Mouse (Mus musculus) lung, adult 18-20 months (tissue): ENCODE results near the gene Duoxa1.
"Not testable (repeated sequence)": the region's sequence is repeated elsewhere in the genome, so short reads cannot be mapped to it uniquely, and the experiment has no call there.

Experiments
- DNase-seq, 2 experiments: peaks; one replicate each; pipeline ENCODE4 v3.0.0; 2022; ENCODE audit warnings: mixed read lengths in 2 of 2

Gene Duoxa1

DNA sequence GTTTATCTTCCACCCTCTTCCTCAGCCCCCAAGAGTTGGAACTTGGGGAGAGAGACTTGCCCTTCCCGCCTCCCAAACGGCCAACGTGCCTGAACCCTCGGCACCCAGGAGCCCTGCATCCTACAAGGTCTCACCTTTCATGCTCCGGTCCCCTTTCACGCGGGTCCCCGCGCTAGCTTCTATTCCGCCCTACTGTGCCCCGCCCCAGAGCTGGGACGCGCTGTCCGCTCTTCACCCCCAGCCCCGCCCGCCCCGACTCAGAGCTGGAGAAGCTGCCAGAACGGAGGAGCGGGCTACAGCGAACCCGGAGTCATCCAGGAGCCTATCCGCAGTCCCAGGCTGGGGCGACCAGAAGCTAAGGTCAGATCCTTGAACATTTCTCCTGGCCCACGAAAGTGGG, at the start of gene Duoxa1:
Gene Duoxa1 (minus strand): TSS at position 195 of the 400 bp plus-strand sequence.
- DNase-seq: no peak

DNA sequence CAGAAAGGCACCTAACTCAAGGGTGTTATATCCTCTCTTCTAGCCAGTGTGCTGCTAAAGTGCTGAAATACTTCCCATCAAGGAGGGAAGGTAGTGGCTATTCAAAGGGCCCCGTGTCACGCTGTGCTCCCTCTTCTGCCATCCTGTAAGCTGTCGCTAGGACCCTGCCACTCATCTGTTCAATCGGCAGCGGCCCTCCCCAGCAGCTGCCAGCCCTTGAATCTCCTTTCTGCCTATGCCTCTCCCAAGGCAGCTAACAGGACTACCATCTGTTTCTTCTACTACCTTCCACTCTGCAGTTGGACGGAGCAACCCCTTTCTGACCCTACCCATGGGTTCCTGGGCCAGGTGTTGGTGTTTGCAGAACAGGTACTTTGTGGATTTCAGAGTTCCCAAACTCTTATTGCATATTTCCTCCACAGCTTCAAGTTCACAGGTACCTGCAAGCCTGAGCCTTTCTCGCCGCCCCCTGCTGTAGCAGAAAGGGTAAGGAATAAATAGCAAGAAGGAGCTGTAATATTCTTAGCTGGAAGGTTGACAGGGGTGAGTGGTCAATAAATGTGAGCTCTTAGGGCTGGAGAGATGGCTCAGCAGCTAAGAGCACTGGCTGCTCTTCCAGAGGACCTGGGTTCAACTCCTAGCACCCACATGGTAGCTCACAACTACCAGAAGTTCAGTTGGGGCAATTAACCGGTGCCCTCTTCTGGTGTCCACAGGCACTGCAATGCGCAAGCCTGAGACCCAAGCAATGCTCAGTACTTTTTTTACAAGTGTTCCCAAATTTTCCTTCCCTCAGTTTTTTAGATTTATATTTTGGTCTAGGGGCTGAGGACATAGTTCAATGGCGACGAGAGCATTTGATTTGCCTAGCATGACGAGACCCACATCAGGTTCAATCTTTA, 49.3 kb upstream of the Duoxa1 start:
- DNase-seq: no peak

DNA sequence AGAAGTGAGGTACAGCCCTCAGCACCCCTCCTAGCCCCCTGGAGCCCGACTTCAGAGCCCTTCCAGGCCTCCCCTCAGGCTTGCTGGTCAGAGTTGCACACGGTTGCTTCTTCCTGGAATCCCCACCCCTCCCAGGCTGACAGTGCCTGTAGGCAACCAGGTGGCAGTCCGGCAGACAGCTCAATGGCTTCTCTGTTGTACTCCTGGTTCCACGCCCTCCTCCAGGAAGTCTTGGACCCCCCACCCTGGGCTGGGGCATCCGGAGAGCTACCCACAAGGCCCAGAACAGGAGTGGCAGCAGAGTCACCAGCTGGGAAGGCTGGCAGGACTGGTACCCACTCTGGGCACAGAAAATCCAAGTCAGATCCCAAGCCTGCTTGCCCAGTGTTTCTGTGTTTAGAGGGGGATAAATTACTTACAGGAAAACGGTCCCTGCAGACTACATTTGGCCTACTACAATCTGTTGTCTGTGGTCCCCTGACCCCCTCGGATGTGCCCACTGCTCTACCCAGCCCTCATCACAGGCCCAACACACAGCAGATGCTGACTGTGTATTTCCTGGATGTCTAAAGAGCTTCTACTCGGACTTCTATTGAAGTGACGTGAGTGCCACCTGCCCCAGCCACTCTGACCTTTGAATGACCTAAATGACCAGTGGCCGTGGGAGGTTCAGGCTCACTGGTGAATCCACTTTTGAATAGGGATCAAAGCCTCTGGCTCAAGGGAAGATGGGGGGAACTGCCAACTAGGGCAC, 48.5 kb upstream of the Duoxa1 start:
- DNase-seq: no peak

DNA sequence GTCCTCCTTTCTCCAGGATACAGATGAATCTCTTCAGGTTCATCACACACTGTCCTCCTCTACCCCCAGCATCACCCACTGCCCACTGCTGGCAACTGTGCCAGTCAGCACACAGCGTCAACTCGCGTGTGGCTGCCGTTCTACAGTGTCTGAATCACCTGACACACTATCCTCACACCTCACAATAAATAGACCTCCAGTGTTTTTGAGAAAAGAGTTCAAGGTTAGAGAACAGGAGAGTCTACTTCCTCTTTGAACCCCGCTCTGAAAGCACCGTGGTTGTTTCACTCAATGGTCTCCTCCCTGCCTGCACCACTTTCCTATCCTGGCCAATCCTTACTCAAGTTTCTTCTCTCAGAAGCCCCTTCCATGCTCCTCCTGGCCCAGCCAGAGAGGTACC, 47.7 kb upstream of the Duoxa1 start:
- DNase-seq: no peak

DNA sequence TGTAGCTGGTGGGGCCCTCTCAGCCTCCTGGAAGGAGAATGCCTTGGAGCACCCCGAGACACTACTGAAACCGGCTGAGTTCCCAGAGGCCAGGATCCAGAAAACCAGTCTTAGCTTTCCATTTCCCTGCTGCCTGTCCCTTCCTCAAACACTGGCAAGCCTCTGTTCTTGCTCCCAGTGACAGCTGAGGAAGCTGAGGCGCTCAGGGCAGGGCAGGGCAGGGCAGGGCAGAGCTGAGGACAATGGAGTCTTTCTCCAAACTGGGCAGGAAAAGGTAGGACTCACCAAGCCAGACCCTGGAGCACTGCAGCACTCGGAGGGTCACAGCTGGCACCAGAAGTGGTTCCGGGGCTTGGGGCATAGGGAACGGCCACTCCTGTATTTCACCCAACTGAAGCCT, 46.8 kb upstream of the Duoxa1 start:
- no peak for DNase-seq

DNA sequence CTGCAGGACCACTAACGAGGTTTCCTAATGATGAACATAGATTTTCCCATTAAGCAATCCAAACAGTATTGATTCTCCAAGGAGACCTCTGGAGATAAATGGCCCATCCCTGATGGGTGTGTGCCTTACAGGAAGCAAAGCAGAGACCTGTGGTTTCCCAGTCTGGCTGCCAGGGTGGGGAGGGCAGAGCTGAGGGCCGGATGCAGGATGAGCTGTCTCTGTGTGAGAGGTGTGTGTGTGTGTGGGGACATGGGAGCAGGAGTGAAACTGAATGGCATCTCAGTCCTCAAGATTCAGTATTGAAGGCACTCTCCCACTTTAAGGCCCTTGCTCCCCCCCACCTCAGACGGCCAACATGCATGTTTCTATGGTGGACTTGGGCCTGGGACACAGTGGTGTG, 42.7 kb upstream of the Duoxa1 start:
- DNase-seq: no peak

DNA sequence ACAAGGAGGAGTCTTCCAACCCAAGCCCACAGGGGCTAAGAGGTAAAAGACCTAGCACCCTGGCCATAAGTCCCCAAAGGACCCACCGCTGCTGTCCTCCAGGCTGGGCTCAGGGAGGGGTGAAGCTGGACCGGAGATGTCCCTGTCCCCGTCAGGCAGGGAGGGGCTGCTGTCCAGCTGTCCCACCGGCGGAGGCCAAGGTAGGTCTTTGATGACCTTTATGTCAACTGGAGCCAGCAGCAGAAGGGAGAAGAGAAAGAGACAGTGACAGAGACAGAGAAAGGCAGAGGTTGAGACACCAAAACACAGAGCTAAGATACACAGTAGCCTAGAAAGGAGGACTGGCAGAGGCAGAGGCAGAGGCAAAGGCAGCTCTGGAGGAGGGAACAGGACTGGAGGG, 41.9 kb upstream of the Duoxa1 start:
- no peak for DNase-seq

DNA sequence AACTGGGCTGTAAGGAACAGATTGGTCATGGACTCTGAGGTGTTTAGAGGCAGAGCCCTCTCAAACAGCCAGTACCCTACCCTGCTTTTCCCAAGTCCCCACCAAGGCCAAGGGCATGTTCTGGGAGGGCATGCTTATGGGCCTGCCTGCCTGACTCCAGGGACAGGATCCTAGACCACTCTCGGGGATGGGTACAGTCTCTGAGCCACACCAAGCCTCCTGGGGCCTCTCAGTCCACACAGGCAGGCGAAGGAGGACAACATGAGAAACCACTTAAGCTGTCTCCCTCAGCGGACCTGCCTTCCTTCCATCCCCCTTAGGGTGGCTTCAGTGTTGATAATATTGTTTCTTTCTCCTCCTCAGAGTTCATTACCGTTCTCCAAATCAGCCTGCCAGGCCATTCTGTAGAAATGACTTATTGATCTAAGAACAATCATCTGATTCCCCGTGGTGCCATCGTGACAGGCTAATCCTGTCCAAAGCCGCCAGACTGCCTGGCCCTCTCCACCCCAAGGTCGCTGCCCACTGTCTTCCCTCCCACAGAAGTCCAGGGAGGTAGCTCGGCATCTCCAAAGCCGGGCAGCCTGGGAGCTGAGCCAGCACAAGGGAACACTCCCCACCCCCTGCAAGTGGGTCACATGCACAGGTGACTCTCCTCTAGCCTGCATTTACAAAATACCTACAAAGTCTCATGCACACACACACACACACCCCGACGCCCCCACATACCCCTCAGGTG, 40.8 kb upstream of the Duoxa1 start:
- DNase-seq: no peak

DNA sequence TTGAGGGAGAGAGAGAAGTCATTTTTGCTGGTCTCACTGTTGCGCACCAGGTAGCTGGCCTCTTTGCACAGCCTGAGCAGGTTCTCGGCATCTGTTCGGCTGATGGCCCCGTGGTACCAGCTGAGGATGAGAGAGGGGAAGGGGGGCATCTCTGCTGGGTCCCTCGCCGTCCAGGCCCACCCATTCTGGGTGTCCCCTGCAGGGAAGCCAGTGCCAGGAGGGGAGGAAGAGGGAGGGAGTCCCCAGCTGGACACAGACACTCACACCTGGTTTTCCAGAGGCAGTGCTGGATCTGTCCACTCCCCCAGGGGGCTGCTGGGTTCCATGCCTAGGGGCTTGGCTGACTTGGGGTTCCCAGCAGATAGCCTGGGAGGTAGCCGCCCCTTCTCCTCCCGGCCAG, 40.2 kb upstream of the Duoxa1 start:
- DNase-seq: no peak

DNA sequence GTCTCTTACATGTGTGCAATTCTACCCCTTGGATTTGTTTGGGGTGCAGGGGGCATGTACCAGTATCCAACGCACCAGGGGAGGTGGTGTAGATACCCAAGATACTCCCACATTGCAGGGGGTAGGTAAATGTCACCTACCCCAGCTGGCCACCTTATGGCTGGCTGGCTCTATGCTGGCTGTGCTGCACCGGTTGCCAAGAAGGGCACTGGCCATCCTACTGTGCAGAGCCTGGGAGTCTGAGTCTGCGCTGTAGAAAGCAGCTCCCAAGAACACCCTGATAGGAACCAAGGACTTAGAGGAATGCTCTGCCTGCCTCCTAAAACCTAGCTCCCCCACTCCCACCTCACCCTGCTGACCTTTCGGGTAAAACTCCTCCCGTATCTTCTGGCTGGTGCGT, 39.5 kb upstream of the Duoxa1 start:
- DNase-seq: no peak

DNA sequence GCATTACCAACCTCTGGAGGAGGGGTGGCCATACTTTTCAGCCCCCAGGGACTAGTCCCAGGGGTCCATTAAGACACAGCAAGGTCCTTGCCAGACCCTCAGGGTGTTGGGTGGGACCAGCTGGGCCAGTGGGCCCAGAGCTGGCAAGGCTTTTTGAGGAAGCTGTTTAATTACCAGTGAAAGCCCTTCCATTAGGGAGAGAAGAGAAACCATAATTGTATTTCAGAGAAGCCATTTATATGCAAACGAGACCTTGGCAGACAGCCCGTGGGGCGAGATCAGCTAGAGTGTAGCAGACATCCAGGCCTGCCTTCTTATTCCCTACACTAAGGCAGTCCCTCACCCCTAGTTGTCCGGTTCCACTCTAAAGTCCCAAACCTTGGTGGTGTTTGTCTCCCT, 38.4 kb upstream of the Duoxa1 start:
- DNase-seq: no peak

DNA sequence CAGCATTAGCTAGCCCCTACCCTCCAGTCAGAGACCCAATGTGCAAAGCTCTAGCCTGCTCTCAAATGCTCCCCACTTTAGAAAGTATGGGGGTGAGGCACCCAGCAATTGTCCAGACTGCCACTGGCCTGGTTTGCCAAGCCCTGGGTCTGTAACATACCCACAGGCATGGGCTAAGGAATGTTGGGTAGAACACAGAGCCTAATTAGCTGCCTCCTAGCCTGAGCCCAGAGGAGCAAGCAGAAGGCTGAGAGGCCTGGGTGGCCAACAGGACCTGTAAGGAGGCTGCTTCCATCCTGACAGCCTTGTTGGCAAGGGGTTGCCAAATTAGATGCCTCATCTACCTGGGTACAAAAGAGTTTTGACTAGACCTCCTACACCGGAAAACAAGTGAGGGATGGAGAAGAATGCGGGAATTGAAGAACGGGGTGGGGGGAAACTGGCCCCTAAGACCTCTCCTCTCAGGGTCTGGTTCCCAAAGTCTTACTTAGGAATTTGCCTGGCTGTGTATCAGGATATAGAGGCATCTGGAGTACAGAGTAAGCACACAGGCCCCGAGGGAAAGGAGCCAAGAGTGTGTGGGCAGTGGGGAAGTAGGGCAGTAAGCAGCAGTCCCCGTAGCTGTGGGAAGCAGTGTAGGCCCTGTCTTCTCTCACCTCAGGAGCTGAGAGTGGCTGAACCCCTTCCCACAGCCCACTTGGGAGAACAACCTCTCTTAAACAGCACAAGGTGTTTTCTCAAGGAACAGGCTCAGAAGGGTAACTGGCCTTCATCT, 37.8 kb upstream of the Duoxa1 start:
- no peak for DNase-seq

DNA sequence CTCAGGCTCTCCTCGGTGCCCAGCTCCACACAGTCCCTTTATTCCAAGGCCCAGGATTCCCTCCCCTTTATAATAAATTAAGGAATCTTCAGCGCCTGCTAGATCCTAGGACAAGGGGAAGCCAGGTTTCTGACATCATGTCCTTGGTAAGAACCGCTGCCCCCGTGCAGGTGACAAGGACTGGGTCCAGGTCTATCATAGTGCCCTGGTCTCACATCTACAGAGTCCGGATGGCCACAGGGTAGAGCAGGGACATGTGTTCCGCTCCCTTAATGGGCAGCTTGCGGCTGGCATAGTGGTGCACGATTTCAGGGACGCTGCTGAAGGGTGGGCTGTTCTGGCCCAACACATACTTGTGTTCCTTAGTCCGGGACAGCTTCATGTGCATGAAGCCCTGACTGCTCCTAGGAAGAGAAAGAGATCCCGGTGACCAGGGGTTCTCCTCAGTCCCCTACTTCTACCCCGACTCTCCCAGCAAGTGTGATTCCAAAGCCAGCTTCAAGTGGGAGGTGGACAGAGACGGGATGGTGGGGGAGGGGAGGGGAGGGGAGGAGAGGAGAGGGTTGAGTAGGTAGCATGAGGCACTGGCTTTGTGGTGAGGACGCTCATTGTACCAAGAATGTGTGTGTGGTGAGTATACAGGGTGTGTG, 35.7 kb upstream of the Duoxa1 start:
- no peak for DNase-seq

DNA sequence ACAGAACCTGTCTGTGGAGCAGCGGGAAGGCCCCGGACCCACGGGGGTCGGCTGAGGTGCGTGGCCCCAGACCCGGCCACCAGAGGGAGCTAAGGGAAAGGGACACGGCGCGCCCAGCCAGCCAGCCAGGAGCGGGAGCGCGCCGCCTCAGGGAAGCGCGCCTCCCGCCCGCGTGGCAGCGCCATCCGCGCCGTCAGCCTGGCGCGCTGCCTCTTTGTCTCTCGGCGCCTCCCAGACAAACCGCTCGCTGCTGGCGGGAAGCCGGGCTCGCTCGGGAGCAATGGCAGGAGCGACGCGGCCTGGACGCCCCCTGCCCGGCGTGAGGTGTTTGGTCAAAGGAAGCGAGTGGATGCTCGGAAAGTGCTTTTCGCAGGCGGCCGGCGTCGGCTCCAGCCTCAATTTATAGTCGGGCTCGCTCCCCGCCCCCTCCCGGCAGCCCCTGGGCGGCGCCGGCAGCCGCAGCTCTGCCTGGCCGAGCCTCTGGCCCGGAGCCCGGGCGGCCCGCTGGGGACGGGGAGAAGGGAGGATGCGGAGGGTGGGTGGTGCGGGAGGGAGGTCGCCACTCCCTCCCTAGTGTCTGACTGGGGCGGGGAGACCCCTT, 35.1 kb upstream of the Duoxa1 start:
- DNase-seq: peak; percentile 82 to 86

DNA sequence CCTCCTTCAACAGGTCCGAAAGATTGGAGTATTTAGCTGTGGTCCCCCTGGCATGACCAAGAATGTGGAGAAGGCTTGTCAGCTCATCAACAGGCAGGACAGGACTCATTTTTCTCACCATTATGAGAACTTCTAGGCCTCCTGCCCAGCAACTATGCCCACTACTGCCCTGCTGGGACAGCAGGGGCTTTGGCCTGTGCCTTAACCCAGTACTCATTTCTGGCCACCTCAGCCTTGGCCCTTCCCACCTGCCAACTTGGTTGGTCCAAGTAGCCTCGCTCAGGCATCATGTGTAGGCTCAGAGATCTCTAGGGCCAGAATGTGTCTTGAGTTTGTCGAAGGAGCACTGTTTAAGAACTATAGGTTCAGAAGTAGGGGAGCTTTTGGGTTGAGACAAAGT, 33.7 kb upstream of the Duoxa1 start:
- DNase-seq: no peak

DNA sequence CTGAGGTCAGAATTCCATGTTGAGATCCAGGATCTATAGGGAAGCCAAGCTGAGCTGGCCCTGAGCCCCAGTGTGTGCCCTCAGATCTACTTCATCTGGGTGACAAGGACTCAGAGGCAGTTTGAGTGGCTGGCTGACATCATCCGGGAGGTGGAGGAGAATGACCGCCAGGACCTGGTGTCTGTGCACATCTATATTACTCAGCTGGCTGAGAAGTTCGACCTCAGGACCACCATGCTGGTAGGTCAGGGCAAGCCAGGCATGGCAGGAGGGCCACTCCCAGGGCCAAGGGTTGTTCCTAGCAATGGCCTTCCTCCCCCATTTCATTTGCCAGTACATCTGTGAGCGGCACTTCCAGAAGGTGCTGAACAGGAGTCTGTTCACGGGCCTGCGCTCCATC, 32.6 kb upstream of the Duoxa1 start:
- not testable (repeated sequence) for DNase-seq

DNA sequence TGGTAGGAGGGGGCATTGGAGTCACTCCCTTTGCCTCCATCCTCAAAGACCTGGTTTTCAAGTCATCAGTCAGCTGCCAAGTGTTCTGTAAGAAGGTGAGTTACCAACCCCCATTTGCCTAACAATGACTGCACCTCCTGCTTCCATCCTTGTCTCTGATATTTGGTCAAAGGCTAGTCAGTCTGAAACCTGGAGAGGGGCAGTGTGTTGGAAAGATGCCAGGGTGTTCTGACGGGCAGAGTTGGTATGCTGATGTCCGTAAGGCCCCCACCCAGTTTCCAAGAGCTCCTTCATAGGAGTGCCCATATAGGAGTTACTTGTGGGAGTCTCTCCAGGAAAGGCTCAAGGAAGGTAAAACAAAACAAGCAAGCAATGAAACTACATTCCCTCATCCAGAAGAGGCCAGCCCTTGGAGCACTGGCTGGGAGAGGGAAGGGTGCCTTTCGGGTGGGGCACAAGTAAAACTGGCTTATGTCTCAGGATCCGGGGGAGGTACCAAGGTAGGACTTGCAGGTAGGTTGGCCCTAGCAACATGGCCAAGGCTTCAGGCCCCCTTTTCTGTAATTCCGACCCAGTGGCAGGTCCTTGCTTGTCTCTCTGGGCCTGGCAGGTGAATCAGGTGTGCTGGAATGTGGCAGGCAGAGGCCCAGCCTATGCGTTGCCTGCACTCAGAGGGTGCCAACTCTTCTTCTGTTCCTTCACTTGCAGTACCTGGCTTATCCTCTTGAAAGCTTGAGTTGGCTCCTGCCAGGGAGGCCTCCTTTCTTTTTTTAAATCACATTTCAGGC, 31.8 kb upstream of the Duoxa1 start:
- DNase-seq: no peak

DNA sequence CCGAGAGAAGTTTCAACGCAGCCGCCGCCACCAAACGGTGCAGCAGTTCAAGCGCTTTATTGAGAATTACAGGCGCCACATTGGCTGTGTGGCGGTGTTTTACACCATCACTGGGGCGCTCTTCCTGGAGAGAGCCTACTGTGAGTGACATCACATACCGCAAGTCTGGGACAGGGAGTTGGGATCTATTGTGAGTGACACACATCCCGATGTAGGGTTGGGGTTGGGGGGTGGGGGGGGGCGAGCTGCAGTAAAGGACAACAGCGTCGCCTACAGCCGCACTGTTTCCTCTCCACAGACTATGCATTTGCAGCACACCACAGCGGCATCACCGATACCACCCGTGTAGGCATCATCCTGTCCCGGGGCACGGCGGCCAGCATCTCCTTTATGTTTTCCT, 23.8 kb upstream of the Duoxa1 start:
- DNase-seq: no peak

DNA sequence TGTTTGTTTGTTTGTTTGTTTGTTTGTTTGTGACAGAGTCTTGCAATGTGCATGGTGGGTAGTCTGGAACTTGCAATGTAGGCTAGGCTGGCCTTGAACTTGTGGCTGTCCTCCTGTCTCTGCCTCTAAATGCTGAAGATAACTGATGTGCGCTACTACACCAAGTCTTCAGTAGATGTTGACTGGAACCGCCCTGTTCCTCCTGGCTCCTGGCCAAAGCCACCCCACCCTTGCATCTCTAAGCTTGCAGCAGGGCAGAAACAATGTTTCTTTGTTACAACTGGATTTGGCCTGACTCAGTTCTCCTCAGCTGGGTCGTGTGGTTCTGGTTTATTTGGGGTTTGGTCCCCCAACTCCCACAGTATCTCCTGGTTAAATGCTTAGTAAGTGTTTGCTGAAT, 20.6 kb upstream of the Duoxa1 start:
- DNase-seq: no peak

DNA sequence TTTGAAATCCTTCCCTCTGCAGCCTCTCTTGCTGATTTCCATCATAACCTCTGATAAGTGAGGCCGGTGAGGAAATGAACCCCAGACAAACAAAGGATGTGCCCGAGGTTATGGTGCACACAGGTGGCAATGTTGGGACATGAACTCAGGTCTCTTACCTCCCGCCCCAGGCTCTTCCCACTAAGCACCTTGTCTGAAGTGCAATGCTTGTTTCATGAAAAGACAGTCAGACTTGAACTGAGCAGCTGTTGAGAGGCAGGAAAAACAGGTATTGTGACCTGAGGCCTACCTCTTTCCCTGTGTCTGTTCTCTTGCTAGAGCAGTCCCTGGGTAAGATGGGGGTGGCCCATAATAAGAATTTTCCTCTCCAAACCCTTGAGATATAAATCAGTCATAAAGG, 18.7 kb upstream of the Duoxa1 start:
- no peak for DNase-seq

DNA sequence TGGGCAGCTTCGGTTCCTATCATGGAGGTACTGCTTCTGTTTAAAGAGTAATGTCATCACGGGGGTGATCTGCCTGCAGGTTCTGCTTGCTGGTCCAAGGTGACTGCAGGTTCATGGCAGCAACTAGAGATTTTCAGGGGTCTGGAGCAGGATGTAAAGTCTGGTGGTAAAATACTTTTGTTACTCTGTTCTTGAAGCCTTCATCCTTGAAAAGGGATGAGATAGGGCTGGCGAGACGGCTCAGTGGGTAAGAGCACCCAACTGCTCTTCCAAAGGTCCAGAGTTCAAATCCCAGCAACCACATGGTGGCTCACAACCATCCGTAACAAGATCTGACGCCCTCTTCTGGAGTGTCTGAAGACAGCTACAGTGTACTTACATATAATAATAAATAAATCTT, 16.8 kb upstream of the Duoxa1 start:
- DNase-seq: not testable (repeated sequence)
